Mouse (Mus musculus) liver, postnatal 0 days (tissue): ENCODE measurements around the gene Tgfbi.

Experiments used
- CTCF ChIP-seq: sonication (generic); IDR thresholded peaks from 2 replicates; pipeline ENCODE4 v1.5.1; 2016; ENCODE audit warnings: antibody characterized with exemption, low read depth
- EP300 ChIP-seq: IDR thresholded peaks from 2 replicates; pipeline ENCODE4 v1.6.1; 2016; ENCODE audit warnings: antibody characterized with exemption, low read depth, mild to moderate bottlenecking

DNA sequence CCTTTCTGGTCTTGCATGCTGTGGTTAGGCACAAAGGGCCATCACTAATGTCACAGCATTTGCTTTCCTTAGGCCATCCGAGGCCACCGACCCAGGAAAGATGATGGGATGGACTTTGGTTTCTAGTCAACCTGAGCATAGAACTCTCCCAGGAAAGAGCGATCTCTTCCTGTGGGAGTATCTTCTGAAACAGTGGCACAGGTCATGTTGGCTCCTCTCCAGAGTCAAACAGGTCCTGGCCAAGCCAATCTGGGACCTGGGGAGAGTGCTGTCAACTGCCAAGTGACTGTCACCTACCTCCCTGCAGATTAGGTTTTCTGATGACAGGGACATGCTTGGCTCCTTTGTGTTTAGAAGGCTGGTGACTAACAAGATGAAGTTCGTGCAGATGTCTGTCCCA, 20.8 kb downstream of the Tgfbi start:
- no peak for TF ChIP-seq CTCF
- TF ChIP-seq EP300 = no peak
